7 mouse cellular contexts compared by ENCODE assay signal in genomic region chr15:99252381-99253174, GRCm38 (mm10). TPM values are rescaled to one million over a fixed set of nuclear protein-coding genes. Genes with fewer than 3 reads are reported as not detected.
DNase-seq lines count a peak whose midpoint lies in the region; ATAC-seq and TF ChIP-seq lines count a peak whose summit lies in the region.

No protein-coding gene starts in this region.

- peak; percentile 71 for ATAC-seq in lung, embryonic 15.5 days (ENCODE audit: borderline replicate concordance, extremely low read depth, low FRiP score, low TSS enrichment)
- ATAC-seq in forebrain, embryonic 11.5 days (replicated peaks; ENCODE audit: low FRiP score), result peak; percentile 34
- peak; percentile 51 for ATAC-seq in limb, embryonic 14.5 days (ENCODE audit: low FRiP score, low read depth)
- peak; percentile 55 for ATAC-seq in neural tube, embryonic 13.5 days (ENCODE audit: low read depth)

- peak overlapping the region; percentile 99 for H3K27ac ChIP-seq in lung, embryonic 15.5 days
- peak overlapping the region; percentile 93 for H3K27ac ChIP-seq in brown adipose tissue, adult 24 weeks (replicated peaks; ENCODE audit: low read depth, low read length)
- H3K27ac ChIP-seq in forebrain, embryonic 11.5 days (ENCODE audit: low read depth, low read length), result peak overlapping the region; percentile 91
- peak overlapping the region; percentile 95 for H3K27ac ChIP-seq in limb, embryonic 14.5 days (replicated peaks; ENCODE audit: low read depth, low read length)
- H3K27ac ChIP-seq in neural tube, embryonic 13.5 days (replicated peaks), result peak overlapping the region; percentile 92

- no peaks in the 10 kb centered on the region for H3K9me3 ChIP-seq in lung, embryonic 15.5 days
- no peaks in the 10 kb centered on the region for H3K9me3 ChIP-seq in forebrain, embryonic 11.5 days (ENCODE audit: control insufficient read depth, low read length)
- H3K9me3 ChIP-seq in limb, embryonic 14.5 days (ENCODE audit: control insufficient read depth, low read length), result no peaks in the 10 kb centered on the region
- no peaks in the 10 kb centered on the region for H3K9me3 ChIP-seq in neural tube, embryonic 13.5 days

- H3K4me3 ChIP-seq in lung, embryonic 15.5 days, result peak overlapping the region; percentile 85
- H3K4me3 ChIP-seq in brown adipose tissue, adult 24 weeks (ENCODE audit: insufficient read depth, low read depth, low read length), result peak overlapping the region; percentile 84
- peak overlapping the region; percentile 67 for H3K4me3 ChIP-seq in forebrain, embryonic 11.5 days (ENCODE audit: low read depth, low read length)
- H3K4me3 ChIP-seq in limb, embryonic 14.5 days (replicated peaks; ENCODE audit: low read length), result peak overlapping the region; percentile 68
- peak overlapping the region; percentile 56 for H3K4me3 ChIP-seq in neural tube, embryonic 13.5 days

- no peak for TF ChIP-seq POLR2A in limb, embryonic 14.5 days (IDR thresholded peaks at IDR 0.05; ENCODE audit: borderline replicate concordance, extremely low read depth, insufficient read depth, insufficient read length)

- H3K4me2 ChIP-seq in lung, embryonic 15.5 days, result peak overlapping the region; percentile 80
- H3K4me2 ChIP-seq in forebrain, embryonic 11.5 days (ENCODE audit: low read depth, low read length, severe bottlenecking), result peak overlapping the region; percentile 71
- H3K4me2 ChIP-seq in limb, embryonic 14.5 days (replicated peaks; ENCODE audit: low read depth, low read length, severe bottlenecking), result peak overlapping the region; percentile 79
- H3K4me2 ChIP-seq in neural tube, embryonic 13.5 days, result peak overlapping the region; percentile 84

- H3K36me3 ChIP-seq in lung, embryonic 15.5 days, result peaks cover 9% of the 10 kb centered on the region
- peaks cover 4% of the 10 kb centered on the region; the same call in 1 of the 2 replicates for H3K36me3 ChIP-seq in forebrain, embryonic 11.5 days (ENCODE audit: control insufficient read depth, insufficient read depth, low read length)
- H3K36me3 ChIP-seq in limb, embryonic 14.5 days (ENCODE audit: control insufficient read depth, insufficient read depth, low read length), result peaks cover 23% of the 10 kb centered on the region
- peaks cover 22% of the 10 kb centered on the region for H3K36me3 ChIP-seq in neural tube, embryonic 13.5 days

- peaks cover 15% of the 10 kb centered on the region for H3K4me1 ChIP-seq in lung, embryonic 15.5 days
- H3K4me1 ChIP-seq in brown adipose tissue, adult 24 weeks (ENCODE audit: control insufficient read depth, insufficient read depth, insufficient read length, low read length), result no peaks in the 10 kb centered on the region
- no peaks in the 10 kb centered on the region for H3K4me1 ChIP-seq in forebrain, embryonic 11.5 days (replicated peaks; ENCODE audit: control insufficient read depth, insufficient read depth, low read length)
- peaks cover 7% of the 10 kb centered on the region; the same call in 1 of the 2 replicates for H3K4me1 ChIP-seq in limb, embryonic 14.5 days (ENCODE audit: control insufficient read depth, insufficient read depth, low read length)
- H3K4me1 ChIP-seq in neural tube, embryonic 13.5 days (replicated peaks), result peaks cover 23% of the 10 kb centered on the region

- H3K27me3 ChIP-seq in lung, embryonic 15.5 days, result no peaks in the 10 kb centered on the region
- H3K27me3 ChIP-seq in forebrain, embryonic 11.5 days (ENCODE audit: control insufficient read depth, insufficient read depth, low read length), result no peaks in the 10 kb centered on the region
- no peaks in the 10 kb centered on the region for H3K27me3 ChIP-seq in limb, embryonic 14.5 days (ENCODE audit: control insufficient read depth, insufficient read depth, low read length)
- H3K27me3 ChIP-seq in neural tube, embryonic 13.5 days, result peaks cover 3% of the 10 kb centered on the region; the same call in 1 of the 2 replicates

- WGBS in lung, embryonic 15.5 days, result 2% methylated on average over 22 of the region's 22 CpGs
- 5% methylated on average over 22 of the region's 22 CpGs for WGBS in forebrain, embryonic 11.5 days
- WGBS in limb, embryonic 14.5 days, result 4% methylated on average over 22 of the region's 22 CpGs
- WGBS in neural tube, embryonic 13.5 days, result 5% methylated on average over 22 of the region's 22 CpGs

- peak overlapping the region; percentile 53 for H3K9ac ChIP-seq in lung, embryonic 15.5 days
- peak overlapping the region; percentile 70 for H3K9ac ChIP-seq in forebrain, embryonic 11.5 days (ENCODE audit: low read length)
- peak overlapping the region; percentile 75 for H3K9ac ChIP-seq in limb, embryonic 14.5 days (ENCODE audit: low read depth, low read length, severe bottlenecking)
- peak overlapping the region; percentile 80 for H3K9ac ChIP-seq in neural tube, embryonic 13.5 days

- no peak for DNase-seq in lung, postnatal 25 days (ENCODE audit: low spot score)
- DNase-seq in forebrain, embryonic 11.5 days (ENCODE audit: low spot score), result no peak
- peak; percentile 79 for DNase-seq in limb, embryonic 14.5 days (ENCODE audit: low spot score)
- no peak for DNase-seq in spleen, postnatal 36 days (ENCODE audit: low spot score in 2 of 2)

RNA-seq across cellular contexts. Expression of gene Mcrs1, which starts 0.8 kb away (rescaled TPM):
- polyA plus RNA-seq in lung, embryonic 15.5 days (2015; fragmentation: Nextera tagmentation; extraction: Ambion mirVana), result 141 TPM in 2 replicates
- polyA plus RNA-seq in brown adipose tissue, adult 24 weeks (2012; ENCODE audit: insufficient read depth, insufficient read length, missing spikeins), result 23.3 and 30.6 TPM in 2 replicates
- polyA plus RNA-seq in forebrain, embryonic 11.5 days (2014; fragmentation: Nextera tagmentation; extraction: Ambion mirVana), result 194 and 204 TPM in 2 replicates
- 88.5 and 113 TPM in 2 replicates for polyA plus RNA-seq in limb, embryonic 14.5 days (2012; rRNA removed)
- 130 and 139 TPM in 2 replicates for polyA plus RNA-seq in limb, embryonic 14.5 days (2014; fragmentation: Nextera tagmentation; extraction: Ambion mirVana)
- polyA plus RNA-seq in neural tube, embryonic 13.5 days (2015; fragmentation: Nextera tagmentation; extraction: Ambion mirVana), result 168 and 181 TPM in 2 replicates

RNA-seq across cellular contexts. Expression of gene Kcnh3, which starts 27.9 kb away (rescaled TPM):
- 0.65 and 0.79 TPM in 2 replicates for polyA plus RNA-seq in lung, embryonic 15.5 days (2015; fragmentation: Nextera tagmentation; extraction: Ambion mirVana)
- polyA plus RNA-seq in brown adipose tissue, adult 24 weeks (2012; ENCODE audit: insufficient read depth, insufficient read length, missing spikeins), result not detected in 2 replicates
- 0.08 and 0.12 TPM in 2 replicates for polyA plus RNA-seq in forebrain, embryonic 11.5 days (2014; fragmentation: Nextera tagmentation; extraction: Ambion mirVana)
- polyA plus RNA-seq in limb, embryonic 14.5 days (2012; rRNA removed), result 1.6 and 1.9 TPM in 2 replicates
- polyA plus RNA-seq in limb, embryonic 14.5 days (2014; fragmentation: Nextera tagmentation; extraction: Ambion mirVana), result 0.55 and 0.58 TPM in 2 replicates
- polyA plus RNA-seq in neural tube, embryonic 13.5 days (2015; fragmentation: Nextera tagmentation; extraction: Ambion mirVana), result 0.74 and 0.84 TPM in 2 replicates

RNA-seq across cellular contexts. Expression of gene Prpf40b, which starts 42.3 kb away (rescaled TPM):
- polyA plus RNA-seq in lung, embryonic 15.5 days (2015; fragmentation: Nextera tagmentation; extraction: Ambion mirVana), result 55.1 and 55.3 TPM in 2 replicates
- polyA plus RNA-seq in brown adipose tissue, adult 24 weeks (2012; ENCODE audit: insufficient read depth, insufficient read length, missing spikeins), result 17.9 and 18.5 TPM in 2 replicates
- polyA plus RNA-seq in forebrain, embryonic 11.5 days (2014; fragmentation: Nextera tagmentation; extraction: Ambion mirVana), result 62.4 and 69.0 TPM in 2 replicates
- 143 and 154 TPM in 2 replicates for polyA plus RNA-seq in limb, embryonic 14.5 days (2012; rRNA removed)
- polyA plus RNA-seq in limb, embryonic 14.5 days (2014; fragmentation: Nextera tagmentation; extraction: Ambion mirVana), result 47.0 and 54.3 TPM in 2 replicates
- 90.1 and 101 TPM in 2 replicates for polyA plus RNA-seq in neural tube, embryonic 13.5 days (2015; fragmentation: Nextera tagmentation; extraction: Ambion mirVana)

RNA-seq across cellular contexts. Expression of gene Fam186b, which starts 43.1 kb away (rescaled TPM):
- 0.05 and 0.35 TPM in 2 replicates for polyA plus RNA-seq in lung, embryonic 15.5 days (2015; fragmentation: Nextera tagmentation; extraction: Ambion mirVana)
- not detected in 2 replicates for polyA plus RNA-seq in brown adipose tissue, adult 24 weeks (2012; ENCODE audit: insufficient read depth, insufficient read length, missing spikeins)
- 0.15 and 0.36 TPM in 2 replicates for polyA plus RNA-seq in forebrain, embryonic 11.5 days (2014; fragmentation: Nextera tagmentation; extraction: Ambion mirVana)
- polyA plus RNA-seq in limb, embryonic 14.5 days (2012; rRNA removed), result 0.19 and 0.24 TPM in 2 replicates
- 0.12 and 0.32 TPM in 2 replicates for polyA plus RNA-seq in limb, embryonic 14.5 days (2014; fragmentation: Nextera tagmentation; extraction: Ambion mirVana)
- 0.52 and 0.54 TPM in 2 replicates for polyA plus RNA-seq in neural tube, embryonic 13.5 days (2015; fragmentation: Nextera tagmentation; extraction: Ambion mirVana)
